Mouse (Mus musculus) limb, embryonic 10.5 days (tissue): Measurements from ENCODE around the gene Madcam1. TPM values are rescaled to one million over a fixed set of nuclear protein-coding genes. Genes with fewer than 3 reads are reported as not detected.

ENCODE experiments used
- DNase-seq: peaks from one replicate; pipeline ENCODE4 v3.0.0-alpha.2; 2017; ENCODE audit warnings: low spot score
- H3K27ac ChIP-seq: fragments of 300-500 bp; sonication (generic); 2 replicates; pipeline ENCODE4 v1.5.1; 2016; ENCODE audit warnings: mild to moderate bottlenecking
- H3K27me3 ChIP-seq: fragments of 300-500 bp; sonication (generic); 2 replicates; pipeline ENCODE4 v1.6.1; 2016; ENCODE audit warnings: low read depth, mild to moderate bottlenecking; ENCODE audit not compliant: poor library complexity, severe bottlenecking
- H3K36me3 ChIP-seq: fragments of 300-500 bp; sonication (generic); 2 replicates; pipeline ENCODE4 v1.6.1; 2016; ENCODE audit warnings: mild to moderate bottlenecking, moderate library complexity
- H3K4me1 ChIP-seq: fragments of 300-500 bp; sonication (generic); 2 replicates; pipeline ENCODE4 v1.6.1; 2016
- H3K4me3 ChIP-seq: fragments of 300-500 bp; sonication (generic); 2 replicates; pipeline ENCODE4 v1.5.1; 2016; ENCODE audit warnings: mild to moderate bottlenecking, moderate library complexity
- H3K9me3 ChIP-seq: fragments of 300-500 bp; sonication (generic); replicated peaks from 2 replicates; pipeline ENCODE4 v1.6.1; 2016; ENCODE audit warnings: mild to moderate bottlenecking
- WGBS: fragments of 180-500 bp; shearing (Covaris S2); methylation state at CpG from one replicate; pipeline ENCODE4 v1.1.7; 2016; 5-methylcytosine and 5-hydroxymethylcytosine counted together
- polyA plus RNA-seq: library from polyadenylated mRNA; unstranded; fragments of >200 nt; fragmentation: Nextera tagmentation; extraction: Ambion mirVana; gene quantifications from 2 replicates; pipeline ENCODE4 v1.2.1, GENCODE M21; 2016

Madcam1 gene
- polyA plus RNA-seq, 1 experiment from 2014 or later, result 6.4 TPM

DNA sequence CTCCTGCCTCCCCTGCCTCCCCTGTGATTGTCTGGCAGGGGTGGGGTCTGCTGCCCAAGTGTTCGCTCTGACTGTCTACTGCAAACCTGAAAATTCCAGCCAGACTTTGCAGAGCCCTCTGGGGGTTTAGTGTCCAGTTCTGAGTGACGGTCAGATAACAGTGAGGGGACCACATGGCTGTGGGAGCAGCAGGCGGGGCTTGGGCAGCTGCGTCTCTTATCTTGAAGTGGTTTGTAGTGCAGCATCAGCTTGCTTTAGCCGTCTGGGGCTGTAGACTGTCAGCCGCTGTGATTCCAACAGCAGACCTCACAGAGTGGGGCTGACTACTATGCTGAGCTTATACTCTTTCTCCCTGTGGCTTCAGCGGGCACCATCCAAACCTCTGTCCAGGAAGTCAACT, 44.9 kb downstream of the Madcam1 start:
- Histone ChIP-seq H3K4me1 (peaks cover 32% of the 10 kb centered on the region), H3K27ac (no peak overlapping the region), H3K36me3 (peaks cover 70% of the 10 kb centered on the region), H3K4me3 (no peak overlapping the region), H3K9me3 (no peaks in the 10 kb centered on the region), H3K27me3 (peaks cover 12% of the 10 kb centered on the region)
- 80% methylated on average over 7 of the region's 7 CpGs for WGBS
- no peak for DNase-seq

DNA sequence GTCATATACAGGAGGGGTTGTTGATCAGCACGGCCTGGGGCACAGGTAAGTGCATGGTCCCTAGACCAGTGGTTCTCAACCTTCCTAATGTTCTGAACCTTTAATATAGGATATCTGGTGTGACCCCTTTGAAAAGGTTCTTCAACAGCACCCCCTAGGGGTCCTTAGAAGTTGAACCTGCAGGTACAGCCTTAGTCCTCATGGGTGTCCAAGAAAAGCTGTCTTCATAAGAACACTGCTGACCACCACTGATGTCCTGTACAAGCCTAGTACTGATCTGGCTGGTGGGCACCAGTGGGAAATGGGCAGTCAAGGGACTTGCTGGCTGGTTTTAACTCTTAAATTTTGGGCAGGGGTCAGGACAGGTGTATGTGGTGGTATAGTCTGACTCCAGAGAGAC, 47.7 kb downstream of the Madcam1 start:
- Histone ChIP-seq H3K27me3 (peaks cover 39% of the 10 kb centered on the region), H3K9me3 (no peaks in the 10 kb centered on the region), H3K4me1 (peaks cover 21% of the 10 kb centered on the region), H3K36me3 (peaks cover 60% of the 10 kb centered on the region), H3K27ac (no peak overlapping the region), H3K4me3 (no peak overlapping the region)
- DNase-seq, result no peak
- 96% methylated on average over 1 of the region's 1 CpGs for WGBS

GRCm38 (mm10) chr10:79712499-79713126, 48.3 kb downstream of the Madcam1 start:
- Histone ChIP-seq H3K4me3 (no peak overlapping the region), H3K9me3 (no peaks in the 10 kb centered on the region), H3K27ac (no peak overlapping the region), H3K36me3 (peaks cover 54% of the 10 kb centered on the region), H3K27me3 (peaks cover 45% of the 10 kb centered on the region), H3K4me1 (peaks cover 21% of the 10 kb centered on the region)
- 8% methylated on average over 6 of the region's 6 CpGs for WGBS
- peak; percentile 86 for DNase-seq

DNA sequence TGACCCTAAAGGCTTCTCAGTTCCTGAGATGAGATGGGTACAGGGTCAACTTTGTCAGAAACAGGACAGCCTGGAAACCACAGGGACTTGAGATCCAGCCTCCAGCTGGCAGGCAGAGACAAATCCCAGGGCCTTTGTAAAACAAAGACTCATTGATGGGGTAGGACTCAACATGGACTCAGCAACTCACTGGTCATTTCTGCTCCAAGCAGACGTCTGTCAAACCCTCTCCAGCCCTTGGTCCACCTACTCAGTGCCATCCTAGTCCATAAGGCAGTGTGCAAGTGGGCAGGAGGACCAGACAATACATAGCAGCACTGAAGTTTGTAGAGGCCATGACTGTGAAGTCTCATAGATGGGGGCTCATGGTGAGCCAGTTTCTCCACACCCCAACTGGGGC, 48.8 kb downstream of the Madcam1 start:
- no peak for DNase-seq
- Histone ChIP-seq H3K9me3 (no peaks in the 10 kb centered on the region), H3K36me3 (peaks cover 48% of the 10 kb centered on the region), H3K27me3 (peaks cover 50% of the 10 kb centered on the region), H3K27ac (no peak overlapping the region), H3K4me3 (no peak overlapping the region), H3K4me1 (peaks cover 19% of the 10 kb centered on the region)
- 35% methylated on average over 1 of the region's 1 CpGs for WGBS

DNA sequence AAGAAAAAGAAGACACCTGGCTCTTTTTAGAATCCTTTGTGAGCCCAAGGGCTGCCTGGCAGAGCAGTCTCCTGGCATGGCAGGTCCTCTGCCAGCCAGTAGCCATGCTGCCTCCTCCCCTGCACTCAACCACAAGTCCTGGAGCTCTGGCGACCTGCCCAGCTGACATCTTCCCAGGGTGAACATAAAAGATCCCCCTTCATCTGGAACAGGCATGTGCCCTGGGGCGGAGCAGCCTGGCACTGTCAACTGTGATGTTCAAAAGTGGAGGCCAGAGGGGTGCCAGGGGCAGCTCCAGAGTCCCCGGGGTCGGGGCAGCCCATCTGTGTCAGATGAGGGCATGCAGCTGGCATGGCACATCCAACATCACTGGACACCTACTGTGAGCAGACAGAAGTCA, 50.6 kb downstream of the Madcam1 start:
- peaks cover 19% of the 10 kb centered on the region for H3K4me1 ChIP-seq
- H3K36me3 ChIP-seq, result peaks cover 30% of the 10 kb centered on the region
- H3K9me3 ChIP-seq, result no peaks in the 10 kb centered on the region
- DNase-seq, result no peak
- 74% methylated on average over 4 of the region's 4 CpGs for WGBS
- H3K27me3 ChIP-seq, result peaks cover 69% of the 10 kb centered on the region
- no peak overlapping the region for H3K4me3 ChIP-seq
- no peak overlapping the region for H3K27ac ChIP-seq

- Histone ChIP-seq H3K4me3 (peak within 1 kb of the TSS; percentile 61), H3K9me3 (no peaks in the 10 kb centered on the region), H3K4me1 (peaks cover 19% of the 10 kb centered on the region), H3K27me3 (peaks cover 80% of the 10 kb centered on the region), H3K36me3 (peaks cover 16% of the 10 kb centered on the region), H3K27ac (no peak within 1 kb of the TSS)
- DNase-seq, result no peak
- 5% methylated on average over 79 of the region's 91 CpGs for WGBS
These were observed 52.1 kb downstream of the Madcam1 start, which contains the start of gene Hcn2 for GRCm38 (mm10) chr10:79716254-79716987. Gene Hcn2 (plus strand): TSS chr10:79716634.

DNA sequence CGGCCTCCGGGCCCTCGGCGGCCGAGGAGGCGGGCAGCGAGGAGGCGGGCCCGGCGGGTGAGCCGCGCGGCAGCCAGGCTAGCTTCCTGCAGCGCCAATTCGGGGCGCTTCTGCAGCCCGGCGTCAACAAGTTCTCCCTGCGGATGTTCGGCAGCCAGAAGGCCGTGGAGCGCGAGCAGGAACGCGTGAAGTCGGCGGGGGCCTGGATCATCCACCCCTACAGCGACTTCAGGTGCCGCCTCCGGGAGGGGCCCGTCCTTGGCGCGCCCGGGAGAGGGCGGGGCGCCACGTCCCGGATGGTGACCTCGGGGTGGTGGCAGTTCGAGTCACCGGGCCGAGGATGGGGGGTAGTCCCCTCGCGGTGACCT, 52.6 kb downstream of the Madcam1 start:
- Histone ChIP-seq H3K27ac (no peak overlapping the region), H3K27me3 (peaks cover 80% of the 10 kb centered on the region), H3K9me3 (no peaks in the 10 kb centered on the region), H3K4me1 (peaks cover 19% of the 10 kb centered on the region), H3K4me3 (peak overlapping the region; percentile 61), H3K36me3 (peaks cover 10% of the 10 kb centered on the region)
- no peak for DNase-seq
- under 1% methylated on average over 44 of the region's 44 CpGs for WGBS

DNA sequence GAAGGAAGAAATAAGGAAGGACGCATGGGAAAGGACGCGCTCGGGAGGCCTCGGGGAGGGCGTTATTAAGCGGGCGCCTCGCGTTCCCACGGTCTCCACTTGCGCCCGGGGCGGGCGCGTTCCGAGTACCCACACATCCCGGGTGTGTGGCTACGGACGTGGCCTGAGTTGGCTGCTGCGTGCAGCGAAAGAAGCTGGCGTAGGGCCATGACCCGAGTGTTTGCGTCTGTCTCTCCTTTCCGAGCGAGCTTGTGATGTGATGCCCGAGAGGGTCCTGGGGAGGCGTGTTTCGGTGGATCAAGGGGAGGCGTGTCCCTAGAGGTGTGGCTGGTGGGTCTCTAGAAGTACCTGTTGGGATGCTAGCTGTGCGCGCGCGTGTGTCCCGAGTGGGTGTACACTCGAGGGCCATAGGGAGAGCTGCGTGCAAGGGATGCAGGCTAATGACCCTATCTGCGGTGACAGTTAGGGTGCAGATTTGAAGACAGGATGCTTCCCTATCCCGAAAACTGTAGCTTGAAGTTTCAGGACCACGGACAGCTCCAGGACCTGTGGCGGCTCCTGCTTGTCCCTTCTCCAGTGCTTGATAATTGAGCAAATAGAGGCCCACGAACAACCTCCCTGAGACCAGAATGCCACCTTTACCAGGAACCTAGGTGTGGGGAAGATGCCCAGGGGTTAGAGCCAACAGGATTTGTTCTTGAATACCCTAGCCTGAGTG, 53.4 kb downstream of the Madcam1 start:
- Histone ChIP-seq H3K4me1 (peaks cover 19% of the 10 kb centered on the region), H3K9me3 (no peaks in the 10 kb centered on the region), H3K4me3 (peak overlapping the region; percentile 61), H3K36me3 (peaks cover 2% of the 10 kb centered on the region; the same call in 1 of the 2 replicates), H3K27me3 (peaks cover 80% of the 10 kb centered on the region), H3K27ac (no peak overlapping the region)
- WGBS, result 6% methylated on average over 43 of the region's 43 CpGs
- DNase-seq, result peak; percentile 90

Other genes with a start within 250 kb of the Madcam1 start
- gene Vmn2r83, start 195.8 kb upstream of the Madcam1 start, polyA plus RNA-seq, result not detected in 2 replicates
- gene Plpp2, start 130.8 kb upstream of the Madcam1 start, polyA plus RNA-seq, result 26.6 and 29.3 TPM in 2 replicates
- 71.3 and 79.8 TPM in 2 replicates for gene Mier2, start 109.4 kb upstream of the Madcam1 start, polyA plus RNA-seq
- not detected in 2 replicates for gene Theg, start 77.2 kb upstream of the Madcam1 start, polyA plus RNA-seq
- not detected in 2 replicates for gene C2cd4c, start 50.5 kb upstream of the Madcam1 start, polyA plus RNA-seq
- 7.8 and 8.6 TPM in 2 replicates for gene Shc2, start 26.6 kb upstream of the Madcam1 start, polyA plus RNA-seq
- not detected in 2 replicates for gene Odf3l2, start 18.8 kb upstream of the Madcam1 start, polyA plus RNA-seq
- gene Tpgs1, start 4.8 kb downstream of the Madcam1 start, polyA plus RNA-seq, result 68.0 and 73.0 TPM in 2 replicates
- 209 and 259 TPM in 2 replicates for gene Cdc34, start 17.6 kb downstream of the Madcam1 start, polyA plus RNA-seq
- 0.76 and 0.94 TPM in 2 replicates for gene Gzmm, start 24.5 kb downstream of the Madcam1 start, polyA plus RNA-seq
- 642 and 664 TPM in 2 replicates for gene Bsg, start 39.9 kb downstream of the Madcam1 start, polyA plus RNA-seq
- gene Hcn2, start 52.1 kb downstream of the Madcam1 start, polyA plus RNA-seq, result 0.04 TPM in 1 of 2 replicates, not detected in the other
- gene Polrmt, start 82.0 kb downstream of the Madcam1 start, polyA plus RNA-seq, result 58.6 and 61.2 TPM in 2 replicates
- 0.28 and 0.65 TPM in 2 replicates for gene Fgf22, start 90.5 kb downstream of the Madcam1 start, polyA plus RNA-seq
- gene Rnf126, start 102.4 kb downstream of the Madcam1 start, polyA plus RNA-seq, result 141 and 151 TPM in 2 replicates
- 1.8 and 2.3 TPM in 2 replicates for gene Fstl3, start 112.7 kb downstream of the Madcam1 start, polyA plus RNA-seq
- gene Prss57, start 126.4 kb downstream of the Madcam1 start, polyA plus RNA-seq, result 0.19 TPM in 1 of 2 replicates, not detected in the other
- gene Palm, start 129.0 kb downstream of the Madcam1 start, polyA plus RNA-seq, result 121 and 126 TPM in 2 replicates
- 0.60 TPM in 1 of 2 replicates, not detected in the other for gene Misp, start 156.4 kb downstream of the Madcam1 start, polyA plus RNA-seq
- 485 and 494 TPM in 2 replicates for gene Ptbp1, start 189.9 kb downstream of the Madcam1 start, polyA plus RNA-seq
- 9.1 and 15.3 TPM in 2 replicates for gene Prtn3, start 209.9 kb downstream of the Madcam1 start, polyA plus RNA-seq
- gene Plppr3, start 210.1 kb downstream of the Madcam1 start, polyA plus RNA-seq, result 108 and 140 TPM in 2 replicates
- gene Elane, start 221.7 kb downstream of the Madcam1 start, polyA plus RNA-seq, result not detected in 2 replicates
- gene Cfd, start 226.3 kb downstream of the Madcam1 start, polyA plus RNA-seq, result not detected in 2 replicates
- gene Med16, start 244.4 kb downstream of the Madcam1 start, polyA plus RNA-seq, result 63.6 and 67.1 TPM in 2 replicates
- not detected in 2 replicates for gene Gm26602, start 246.3 kb downstream of the Madcam1 start, polyA plus RNA-seq